Mouse (Mus musculus) myocyte (in vitro differentiated cells): ENCODE data around the gene Olfr1357.

Experiments
- CEBPB ChIP-seq: IDR thresholded peaks from 2 replicates; pipeline ENCODE4 v1.6.1; 2011; ENCODE audit warnings: mild to moderate bottlenecking, moderate library complexity; ENCODE audit not compliant: poor library complexity, insufficient read depth, severe bottlenecking
- MYOD1 ChIP-seq, 3 experiments: IDR thresholded peaks; one replicate each; pipeline ENCODE4 v1.6.1; 2011; ENCODE audit warnings: control low read depth in 2 of 3, low read depth in 2 of 3, mild to moderate bottlenecking in 2 of 3, moderate library complexity in 1 of 3; ENCODE audit not compliant: insufficient read length in 2 of 3, control insufficient read depth in 1 of 3
- POLR2A ChIP-seq: IDR thresholded peaks from one replicate; pipeline ENCODE4 v1.6.1; 2011; ENCODE audit warnings: low read depth, mild to moderate bottlenecking, control low read depth, moderate library complexity; ENCODE audit not compliant: insufficient read length
- POLR2AphosphoS2 ChIP-seq: IDR thresholded peaks from one replicate; pipeline ENCODE4 v1.6.1; 2011; ENCODE audit warnings: low read depth, control low read depth; ENCODE audit not compliant: insufficient read length
- TCF12 ChIP-seq: IDR thresholded peaks from one replicate; pipeline ENCODE4 v1.6.1; 2011; ENCODE audit warnings: mild to moderate bottlenecking, control low read depth; ENCODE audit not compliant: poor library complexity, insufficient read depth, severe bottlenecking
- USF1 ChIP-seq: IDR thresholded peaks from one replicate; pipeline ENCODE4 v1.6.1; 2011; ENCODE audit warnings: low read depth, mild to moderate bottlenecking, control low read depth, moderate library complexity

GRCm38 (mm10) chr10:78583939-78584338 lies 33.9 kb downstream of the Olfr1357 start:
- no peak for TF ChIP-seq POLR2A
- no peak for TF ChIP-seq TCF12
- TF ChIP-seq POLR2AphosphoS2, result peak; percentile 67
- no peak for TF ChIP-seq CEBPB
- no peak for TF ChIP-seq MYOD1 (IDR thresholded peaks at IDR 0.05; ENCODE audit: control insufficient read depth in 1 of 3, insufficient read length in 2 of 3, low read depth in 2 of 3)
- no peak for TF ChIP-seq USF1
